Mouse (Mus musculus) ES-Bruce4 (cell line): Measurements from ENCODE around the gene Ankdd1a. TPM values are rescaled to one million over a fixed set of nuclear protein-coding genes. Genes with fewer than 3 reads are reported as not detected.

Experiments used
- H3K27ac ChIP-seq: 2 replicates; pipeline ENCODE4 v1.5.1; 2012; ENCODE audit warnings: low read length, inconsistent platforms; ENCODE audit not compliant: insufficient read depth
- H3K27me3 ChIP-seq: 2 replicates; pipeline ENCODE4 v1.6.1; 2012; ENCODE audit warnings: mild to moderate bottlenecking, low read length, inconsistent platforms; ENCODE audit not compliant: control insufficient read depth, poor library complexity, insufficient read depth, severe bottlenecking
- H3K36me3 ChIP-seq: 2 replicates; pipeline ENCODE4 v1.6.1; 2012; ENCODE audit warnings: inconsistent platforms, mild to moderate bottlenecking, low read length, moderate library complexity; ENCODE audit not compliant: control insufficient read depth, poor library complexity, insufficient read depth, severe bottlenecking
- H3K4me1 ChIP-seq: one replicate; pipeline ENCODE4 v1.8.1; 2011; ENCODE audit warnings: low read length; ENCODE audit not compliant: control insufficient read depth, insufficient read depth
- H3K4me3 ChIP-seq: 2 replicates; pipeline ENCODE4 v1.5.1; 2011; ENCODE audit warnings: low read depth, mild to moderate bottlenecking, low read length
- H3K9ac ChIP-seq: 2 replicates; pipeline ENCODE4 v1.6.1; 2012; ENCODE audit warnings: low read depth, mild to moderate bottlenecking, inconsistent platforms; ENCODE audit not compliant: poor library complexity, severe bottlenecking
- H3K9me3 ChIP-seq: replicated peaks from 2 replicates; pipeline ENCODE4 v1.6.1; 2012; ENCODE audit warnings: mild to moderate bottlenecking, low read length, inconsistent platforms; ENCODE audit not compliant: control insufficient read depth, poor library complexity, insufficient read depth, severe bottlenecking
- CTCF ChIP-seq: IDR thresholded peaks from one replicate; pipeline ENCODE4 v1.8.1; 2011; ENCODE audit warnings: low read depth, low read length
- EP300 ChIP-seq: IDR thresholded peaks from 2 replicates; pipeline ENCODE4 v1.6.1; 2011; ENCODE audit warnings: low read depth, low read length; ENCODE audit not compliant: insufficient read depth
- POLR2A ChIP-seq: IDR thresholded peaks from one replicate; pipeline ENCODE4 v1.8.1; 2011; ENCODE audit warnings: low read length; ENCODE audit not compliant: insufficient read depth
- polyA plus RNA-seq: library from polyadenylated mRNA; stranded (reverse); fragments of >200 nt; gene quantifications from 2 replicates; pipeline ENCODE4 v1.2.4, GENCODE M21; 2011; ENCODE audit warnings: low read depth; ENCODE audit not compliant: missing spikeins, insufficient read depth, insufficient read length

Ankdd1a gene
- polyA plus RNA-seq, 1 experiment, result not detected

- TF ChIP-seq CTCF (no peak), EP300 (no peak), POLR2A (no peak)
Measured at GRCm38 (mm10) chr9:65525445-65526195, 5.6 kb upstream of the Ankdd1a start.

GRCm38 (mm10) chr9:65523611-65524364 lies 3.8 kb upstream of the Ankdd1a start:
- no peak overlapping the region for H3K27ac ChIP-seq
- H3K36me3 ChIP-seq, result no peaks in the 10 kb centered on the region

More at GRCm38 (mm10) chr9:65525445-65526195, 5.6 kb upstream of the Ankdd1a start:
- Histone ChIP-seq H3K9ac (no peak overlapping the region), H3K4me1 (no peaks in the 10 kb centered on the region), H3K4me3 (no peak overlapping the region), H3K9me3 (no peaks in the 10 kb centered on the region), H3K27ac (no peak overlapping the region), H3K27me3 (no peaks in the 10 kb centered on the region), H3K36me3 (no peaks in the 10 kb centered on the region)

GRCm38 (mm10) chr9:65520505-65520876 lies 498 bp upstream of the Ankdd1a start:
- Histone ChIP-seq H3K9ac (0 out of 2 replicates have a peak overlapping the region, but pooled peaks have one; percentile 8), H3K9me3 (no peaks in the 10 kb centered on the region), H3K4me3 (peak overlapping the region; percentile 43; the same call in 1 of the 2 replicates), H3K27me3 (no peaks in the 10 kb centered on the region), H3K36me3 (no peaks in the 10 kb centered on the region), H3K27ac (no peak overlapping the region), H3K4me1 (no peaks in the 10 kb centered on the region)
- no peak for TF ChIP-seq CTCF
- no peak for TF ChIP-seq POLR2A
- no peak for TF ChIP-seq EP300

More at GRCm38 (mm10) chr9:65523611-65524364, 3.8 kb upstream of the Ankdd1a start:
- H3K27me3 ChIP-seq, result no peaks in the 10 kb centered on the region
- TF ChIP-seq POLR2A, result no peak
- no peak for TF ChIP-seq EP300
- TF ChIP-seq CTCF, result peak; percentile 94
- no peak overlapping the region for H3K4me3 ChIP-seq
- H3K4me1 ChIP-seq, result no peaks in the 10 kb centered on the region
- H3K9ac ChIP-seq, result no peak overlapping the region
- no peaks in the 10 kb centered on the region for H3K9me3 ChIP-seq

- H3K27ac ChIP-seq, result no peak overlapping the region
- no peaks in the 10 kb centered on the region for H3K36me3 ChIP-seq
- H3K4me3 ChIP-seq, result no peak overlapping the region
- no peaks in the 10 kb centered on the region for H3K27me3 ChIP-seq
- TF ChIP-seq EP300 (no peak), POLR2A (no peak), CTCF (no peak)
- H3K4me1 ChIP-seq, result no peaks in the 10 kb centered on the region
- no peak overlapping the region for H3K9ac ChIP-seq
- no peaks in the 10 kb centered on the region for H3K9me3 ChIP-seq
Measured at GRCm38 (mm10) chr9:65514851-65515261, 5.1 kb downstream of the Ankdd1a start.

GRCm38 (mm10) chr9:65514431-65514830 lies 5.6 kb downstream of the Ankdd1a start:
- H3K4me1 ChIP-seq, result no peaks in the 10 kb centered on the region
- H3K27me3 ChIP-seq, result no peaks in the 10 kb centered on the region
- H3K27ac ChIP-seq, result no peak overlapping the region
- H3K4me3 ChIP-seq, result no peak overlapping the region
- no peaks in the 10 kb centered on the region for H3K36me3 ChIP-seq
- no peak overlapping the region for H3K9ac ChIP-seq
- no peaks in the 10 kb centered on the region for H3K9me3 ChIP-seq
- no peak for TF ChIP-seq EP300
- TF ChIP-seq POLR2A, result no peak
- TF ChIP-seq CTCF, result no peak

GRCm38 (mm10) chr9:65512520-65512919 lies 7.5 kb downstream of the Ankdd1a start:
- no peaks in the 10 kb centered on the region for H3K4me1 ChIP-seq
- H3K4me3 ChIP-seq, result no peak overlapping the region
- TF ChIP-seq CTCF (no peak), EP300 (no peak), POLR2A (no peak)
- H3K27ac ChIP-seq, result no peak overlapping the region
- H3K36me3 ChIP-seq, result no peaks in the 10 kb centered on the region
- no peaks in the 10 kb centered on the region for H3K27me3 ChIP-seq
- no peaks in the 10 kb centered on the region for H3K9me3 ChIP-seq
- no peak overlapping the region for H3K9ac ChIP-seq
